Mouse (Mus musculus) midbrain, embryonic 13.5 days (tissue): ENCODE results near the gene Cpne5. TPM values are rescaled to one million over a fixed set of nuclear protein-coding genes. Genes with fewer than 3 reads are reported as not detected.

ENCODE experiments used
- ATAC-seq: fragments of 200-750 bp; cut with Nextera tagmentation; 2 replicates; pipeline ENCODE4 v1.8.0; 2017; ENCODE audit warnings: mild to moderate bottlenecking, moderate TSS enrichment, moderate library complexity
- H3K27ac ChIP-seq: fragments of 300-500 bp; sonication (generic); 2 replicates; pipeline ENCODE4 v1.5.1; 2015; ENCODE audit warnings: inconsistent platforms, mild to moderate bottlenecking, moderate library complexity
- H3K27me3 ChIP-seq: fragments of 300-500 bp; sonication (generic); 2 replicates; pipeline ENCODE4 v1.6.1; 2015; ENCODE audit warnings: mild to moderate bottlenecking, inconsistent platforms
- H3K36me3 ChIP-seq: fragments of 300-500 bp; sonication (generic); 2 replicates; pipeline ENCODE4 v1.6.1; 2015; ENCODE audit warnings: mild to moderate bottlenecking, inconsistent platforms
- H3K4me1 ChIP-seq: fragments of 300-500 bp; sonication (generic); replicated peaks from 2 replicates; pipeline ENCODE4 v1.6.1; 2015; ENCODE audit warnings: inconsistent platforms
- H3K4me2 ChIP-seq: fragments of 300-500 bp; sonication (generic); replicated peaks from 2 replicates; pipeline ENCODE4 v1.6.1; 2015; ENCODE audit warnings: moderate library complexity, mild to moderate bottlenecking, inconsistent platforms
- H3K4me3 ChIP-seq: fragments of 300-500 bp; sonication (generic); replicated peaks from 2 replicates; pipeline ENCODE4 v1.5.1; 2015; ENCODE audit warnings: mild to moderate bottlenecking, inconsistent platforms
- H3K9ac ChIP-seq: fragments of 300-500 bp; sonication (generic); replicated peaks from 2 replicates; pipeline ENCODE4 v1.6.1; 2015; ENCODE audit warnings: mild to moderate bottlenecking, inconsistent platforms
- H3K9me3 ChIP-seq: fragments of 300-500 bp; sonication (generic); 2 replicates; pipeline ENCODE4 v1.6.1; 2016; ENCODE audit warnings: mild to moderate bottlenecking, inconsistent platforms
- WGBS: fragments of 180-500 bp; shearing (Covaris S2); methylation state at CpG from one replicate; pipeline ENCODE4 v1.1.7; 2015; 5-methylcytosine and 5-hydroxymethylcytosine counted together
- polyA plus RNA-seq: library from polyadenylated mRNA; unstranded; fragments of >200 nt; fragmentation: Nextera tagmentation; extraction: Ambion mirVana; gene quantifications from 2 replicates; pipeline ENCODE4 v1.2.1, GENCODE M21; 2015

The Cpne5 gene
- polyA plus RNA-seq, 1 experiment from 2014 or later = 20.5 TPM

- Histone ChIP-seq H3K9ac (no peak overlapping the region), H3K27ac (no peak overlapping the region), H3K4me1 (peaks cover 14% of the 10 kb centered on the region; the same call in 1 of the 2 replicates), H3K36me3 (no peaks in the 10 kb centered on the region), H3K4me3 (no peak overlapping the region), H3K4me2 (no peak overlapping the region), H3K9me3 (no peaks in the 10 kb centered on the region), H3K27me3 (peaks cover 14% of the 10 kb centered on the region)
- no peak for ATAC-seq
- 82% methylated on average over 10 of the region's 10 CpGs for WGBS
These were observed 6.9 kb downstream of the Cpne5 start for GRCm38 (mm10) chr17:29231109-29231508.

- H3K9me3 ChIP-seq = no peaks in the 10 kb centered on the region
- peaks cover 23% of the 10 kb centered on the region for H3K4me1 ChIP-seq
- ATAC-seq = no peak; the same call in 1 of the 2 replicates
- H3K27me3 ChIP-seq = no peaks in the 10 kb centered on the region
- H3K4me3 ChIP-seq = no peak overlapping the region
- H3K36me3 ChIP-seq = 0 out of 2 replicates have a peak, but pooled peaks cover 3% of the 10 kb centered on the region
- H3K9ac ChIP-seq = no peak overlapping the region
- H3K4me2 ChIP-seq = no peak overlapping the region
- 0 out of 2 replicates have a peak overlapping the region, but pooled peaks have one; percentile 39 for H3K27ac ChIP-seq
- WGBS = 39% methylated on average over 14 of the region's 14 CpGs
These were observed 17.3 kb downstream of the Cpne5 start for GRCm38 (mm10) chr17:29220631-29221030.

GRCm38 (mm10) chr17:29218017-29218416, 19.9 kb downstream of the Cpne5 start:
- 83% methylated on average over 5 of the region's 5 CpGs for WGBS
- Histone ChIP-seq H3K4me3 (no peak overlapping the region), H3K9me3 (no peaks in the 10 kb centered on the region), H3K36me3 (no peaks in the 10 kb centered on the region), H3K27ac (no peak overlapping the region), H3K27me3 (no peaks in the 10 kb centered on the region), H3K4me2 (no peak overlapping the region), H3K9ac (no peak overlapping the region), H3K4me1 (peaks cover 49% of the 10 kb centered on the region)
- ATAC-seq = no peak

- no peak overlapping the region for H3K4me2 ChIP-seq
- WGBS = 62% methylated on average over 7 of the region's 7 CpGs
- no peak for ATAC-seq
These were observed 21.9 kb downstream of the Cpne5 start for GRCm38 (mm10) chr17:29216078-29216477.

DNA sequence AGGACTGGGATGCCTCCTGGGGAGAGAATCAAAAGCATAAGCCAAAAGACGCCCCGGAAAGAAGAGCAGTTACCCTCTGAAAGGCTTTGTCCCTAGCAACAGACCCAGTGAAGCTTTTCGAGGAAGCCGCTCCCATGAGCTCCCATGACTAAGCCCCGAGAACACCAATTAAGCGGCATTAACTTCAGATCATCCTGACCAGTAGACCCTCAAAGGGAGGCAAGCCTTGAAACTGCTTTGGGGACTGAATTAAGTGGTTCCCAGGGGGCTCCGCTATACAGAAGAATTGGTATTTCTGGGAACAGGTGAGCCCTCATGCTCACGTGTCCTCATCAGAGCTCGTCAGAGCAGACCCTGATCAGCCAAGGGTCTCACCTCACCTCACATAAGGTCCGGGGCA, 23.3 kb downstream of the Cpne5 start:
- no peak overlapping the region for H3K4me3 ChIP-seq
- peak overlapping the region; percentile 44 for H3K4me2 ChIP-seq
- peaks cover 50% of the 10 kb centered on the region for H3K4me1 ChIP-seq
- 6% methylated on average over 10 of the region's 10 CpGs for WGBS
- H3K9me3 ChIP-seq = no peaks in the 10 kb centered on the region
- H3K27me3 ChIP-seq = no peaks in the 10 kb centered on the region
- H3K9ac ChIP-seq = no peak overlapping the region
- peak overlapping the region; percentile 79 for H3K27ac ChIP-seq
- ATAC-seq = peak; percentile 55
- no peaks in the 10 kb centered on the region for H3K36me3 ChIP-seq

More at GRCm38 (mm10) chr17:29216078-29216477, 21.9 kb downstream of the Cpne5 start:
- H3K36me3 ChIP-seq = no peaks in the 10 kb centered on the region
- peaks cover 57% of the 10 kb centered on the region for H3K4me1 ChIP-seq
- H3K27ac ChIP-seq = no peak overlapping the region
- no peak overlapping the region for H3K9ac ChIP-seq
- no peaks in the 10 kb centered on the region for H3K9me3 ChIP-seq
- no peak overlapping the region for H3K4me3 ChIP-seq
- H3K27me3 ChIP-seq = no peaks in the 10 kb centered on the region

- Histone ChIP-seq H3K27ac (peak overlapping the region; percentile 79), H3K9ac (no peak overlapping the region), H3K4me1 (peaks cover 50% of the 10 kb centered on the region), H3K36me3 (no peaks in the 10 kb centered on the region), H3K4me3 (no peak overlapping the region), H3K4me2 (peak overlapping the region; percentile 44), H3K27me3 (no peaks in the 10 kb centered on the region), H3K9me3 (no peaks in the 10 kb centered on the region)
- peak; percentile 62 for ATAC-seq
- 27% methylated on average over 4 of the region's 4 CpGs for WGBS
These were observed 23.8 kb downstream of the Cpne5 start for GRCm38 (mm10) chr17:29214193-29214456.

DNA sequence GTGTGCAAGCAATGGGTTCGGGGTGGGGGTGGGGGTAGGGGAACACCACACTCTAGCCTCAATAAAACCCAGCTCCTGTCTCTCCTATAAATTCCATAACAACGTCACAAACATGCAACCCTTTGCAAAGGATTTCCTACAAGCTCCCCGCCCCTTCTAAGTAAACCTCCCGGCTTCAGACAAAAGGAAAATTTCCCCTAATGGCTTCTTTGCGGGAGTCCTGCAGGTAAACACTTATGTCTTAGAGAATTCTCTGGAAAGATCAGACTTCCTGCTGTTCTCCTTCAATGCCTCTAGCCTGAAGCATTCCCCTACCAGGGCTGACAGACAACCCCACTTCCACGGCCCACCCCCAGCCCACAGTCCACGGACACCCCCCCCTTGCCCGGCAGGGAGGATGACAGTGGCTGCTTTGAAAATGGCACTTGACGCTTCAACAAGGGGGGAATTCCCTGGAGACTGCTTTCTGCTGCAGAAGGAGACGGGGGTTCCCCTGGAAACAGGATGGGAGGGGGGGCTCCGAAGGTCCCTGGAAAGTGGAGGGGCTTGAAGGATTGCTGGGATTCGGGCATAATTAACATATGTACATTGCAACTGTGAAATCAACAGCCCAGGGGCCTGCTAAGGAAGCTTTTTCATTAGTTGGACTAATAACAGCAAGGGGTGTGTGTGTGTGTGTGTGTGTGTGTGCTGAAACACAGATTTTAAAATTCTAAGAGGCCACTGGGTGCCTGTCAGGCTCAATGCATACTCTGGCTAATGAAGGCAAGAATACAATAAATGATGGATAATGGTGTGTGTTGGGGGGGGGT, 24.4 kb downstream of the Cpne5 start:
- 2% methylated on average over 12 of the region's 12 CpGs for WGBS
- Histone ChIP-seq H3K4me3 (no peak overlapping the region), H3K4me2 (peak overlapping the region; percentile 44), H3K36me3 (no peaks in the 10 kb centered on the region), H3K4me1 (peaks cover 50% of the 10 kb centered on the region), H3K9ac (0 out of 2 replicates have a peak overlapping the region, but pooled peaks have one; percentile 14), H3K27ac (peak overlapping the region; percentile 79), H3K27me3 (no peaks in the 10 kb centered on the region), H3K9me3 (no peaks in the 10 kb centered on the region)
- peak; percentile 70 for ATAC-seq

DNA sequence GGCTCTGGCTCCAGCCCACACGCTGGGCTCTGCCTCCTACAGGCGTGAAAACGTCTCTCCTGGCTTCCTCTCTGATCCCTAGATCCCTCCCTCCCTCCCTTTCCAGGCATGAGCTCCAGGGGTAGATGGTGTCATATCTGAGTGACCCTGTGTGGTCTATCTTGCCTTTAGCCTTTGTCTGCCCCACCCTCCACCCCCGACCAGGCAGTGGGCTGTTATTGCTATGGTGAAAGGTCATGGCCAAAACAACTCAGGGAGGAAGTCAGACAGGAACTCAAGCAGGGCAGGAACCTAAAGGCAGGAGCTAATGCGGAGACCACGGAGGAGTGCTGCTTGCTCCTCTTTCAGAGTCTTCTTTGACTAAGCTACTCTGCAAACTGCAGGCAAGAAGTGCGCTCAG, 26.1 kb downstream of the Cpne5 start:
- Histone ChIP-seq H3K9me3 (no peaks in the 10 kb centered on the region), H3K27ac (no peak overlapping the region), H3K4me3 (no peak overlapping the region), H3K9ac (no peak overlapping the region), H3K4me1 (peaks cover 50% of the 10 kb centered on the region), H3K4me2 (no peak overlapping the region), H3K27me3 (no peaks in the 10 kb centered on the region), H3K36me3 (no peaks in the 10 kb centered on the region)
- ATAC-seq = no peak
- WGBS = 45% methylated on average over 7 of the region's 7 CpGs

- H3K4me3 ChIP-seq = no peak overlapping the region
- H3K9me3 ChIP-seq = no peaks in the 10 kb centered on the region
- 100% methylated on average over 3 of the region's 3 CpGs for WGBS
- no peak overlapping the region for H3K9ac ChIP-seq
- H3K27me3 ChIP-seq = no peaks in the 10 kb centered on the region
- peaks cover 35% of the 10 kb centered on the region for H3K4me1 ChIP-seq
- no peaks in the 10 kb centered on the region for H3K36me3 ChIP-seq
- no peak for ATAC-seq
- no peak overlapping the region for H3K4me2 ChIP-seq
- no peak overlapping the region for H3K27ac ChIP-seq
These were observed 27.9 kb downstream of the Cpne5 start for GRCm38 (mm10) chr17:29210037-29210436.

DNA sequence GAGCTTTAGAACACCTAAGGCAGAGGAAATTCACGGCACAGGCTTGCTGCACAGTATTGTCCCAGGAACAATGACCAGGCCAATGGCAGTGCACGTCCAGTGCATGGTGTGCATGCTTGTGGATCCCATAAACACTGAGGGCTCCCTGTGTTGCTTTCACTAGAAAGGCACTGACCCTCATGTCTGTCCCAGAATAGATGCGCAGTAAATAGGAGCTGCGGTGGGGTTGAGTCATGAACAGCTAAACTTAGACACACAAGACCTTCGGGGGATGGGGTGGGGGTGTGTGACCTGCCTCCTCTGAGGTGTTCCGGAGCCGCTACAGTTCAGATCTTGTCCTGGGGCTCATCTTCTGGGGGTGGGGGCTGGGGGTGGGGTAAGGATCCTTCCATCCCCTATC, 31.9 kb downstream of the Cpne5 start:
- no peak for ATAC-seq
- no peaks in the 10 kb centered on the region for H3K9me3 ChIP-seq
- no peak overlapping the region for H3K9ac ChIP-seq
- H3K4me1 ChIP-seq = 0 out of 2 replicates have a peak, but pooled peaks cover 1% of the 10 kb centered on the region
- H3K4me2 ChIP-seq = no peak overlapping the region
- 85% methylated on average over 7 of the region's 7 CpGs for WGBS
- no peak overlapping the region for H3K4me3 ChIP-seq
- H3K36me3 ChIP-seq = no peaks in the 10 kb centered on the region
- no peaks in the 10 kb centered on the region for H3K27me3 ChIP-seq
- H3K27ac ChIP-seq = no peak overlapping the region

- no peaks in the 10 kb centered on the region for H3K27me3 ChIP-seq
- no peak overlapping the region for H3K27ac ChIP-seq
- peaks cover 12% of the 10 kb centered on the region for H3K4me1 ChIP-seq
- no peak overlapping the region for H3K9ac ChIP-seq
- H3K4me3 ChIP-seq = no peak overlapping the region
- 93% methylated on average over 6 of the region's 6 CpGs for WGBS
- ATAC-seq = no peak
- no peaks in the 10 kb centered on the region for H3K36me3 ChIP-seq
- H3K9me3 ChIP-seq = no peaks in the 10 kb centered on the region
- H3K4me2 ChIP-seq = no peak overlapping the region
These were observed 35.4 kb downstream of the Cpne5 start for GRCm38 (mm10) chr17:29202604-29203003.

DNA sequence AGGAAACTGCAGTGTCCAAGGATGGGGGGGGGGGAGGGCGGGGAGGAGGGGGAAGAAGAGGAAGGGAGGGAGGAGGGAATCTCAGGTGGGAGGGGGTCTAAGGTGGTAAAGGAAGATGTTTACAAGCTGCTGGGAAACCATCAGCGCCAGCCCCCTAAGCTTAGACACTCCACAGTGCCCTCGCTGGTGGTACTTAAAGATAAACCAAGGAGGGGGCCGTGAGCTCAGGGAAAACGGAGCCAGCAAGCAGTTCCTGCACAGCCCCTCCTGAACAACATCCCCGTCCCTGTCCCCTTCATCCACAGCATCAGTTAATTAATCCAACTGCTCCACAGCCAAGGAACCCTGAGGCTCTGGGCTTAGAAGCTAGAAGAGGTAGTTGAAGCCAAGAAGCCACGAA, 38.1 kb downstream of the Cpne5 start:
- peak overlapping the region; percentile 15 for H3K4me2 ChIP-seq

More for the DNA sequence above, 38.1 kb downstream of the Cpne5 start:
- no peaks in the 10 kb centered on the region for H3K27me3 ChIP-seq
- no peaks in the 10 kb centered on the region for H3K9me3 ChIP-seq
- peaks cover 15% of the 10 kb centered on the region for H3K4me1 ChIP-seq
- no peaks in the 10 kb centered on the region for H3K36me3 ChIP-seq
- no peak overlapping the region for H3K9ac ChIP-seq
- WGBS = 28% methylated on average over 6 of the region's 7 CpGs
- no peak overlapping the region for H3K4me3 ChIP-seq
- peak overlapping the region; percentile 76 for H3K27ac ChIP-seq
- ATAC-seq = peak; percentile 55; the same call in 1 of the 2 replicates
